Mouse (Mus musculus) embryonic facial prominence, embryonic 12.5 days (tissue): ENCODE measurements around the gene Fat2. TPM values are rescaled to one million over a fixed set of nuclear protein-coding genes. Genes with fewer than 3 reads are reported as not detected.

Experiments used
- ATAC-seq: fragments of 200-750 bp; cut with Nextera tagmentation; 2 replicates; pipeline ENCODE4 v1.8.0; 2017; ENCODE audit not compliant: insufficient number of reproducible peaks, insufficient read depth, low FRiP score, low TSS enrichment
- H3K27ac ChIP-seq: fragments of 300-500 bp; sonication (generic); 2 replicates; pipeline ENCODE4 v1.5.1; 2016; ENCODE audit warnings: mild to moderate bottlenecking
- H3K27me3 ChIP-seq: fragments of 300-500 bp; sonication (generic); 2 replicates; pipeline ENCODE4 v1.6.1; 2016; ENCODE audit warnings: mild to moderate bottlenecking, moderate library complexity
- H3K36me3 ChIP-seq: fragments of 300-500 bp; sonication (generic); 2 replicates; pipeline ENCODE4 v1.6.1; 2016; ENCODE audit warnings: mild to moderate bottlenecking
- H3K4me1 ChIP-seq: fragments of 300-500 bp; sonication (generic); 2 replicates; pipeline ENCODE4 v1.6.1; 2016
- H3K4me2 ChIP-seq: fragments of 300-500 bp; sonication (generic); replicated peaks from 2 replicates; pipeline ENCODE4 v1.6.1; 2016; ENCODE audit warnings: mild to moderate bottlenecking, moderate library complexity
- H3K4me3 ChIP-seq: fragments of 300-500 bp; sonication (generic); 2 replicates; pipeline ENCODE4 v1.5.1; 2016; ENCODE audit warnings: mild to moderate bottlenecking
- H3K9ac ChIP-seq: fragments of 300-500 bp; sonication (generic); 2 replicates; pipeline ENCODE4 v1.6.1; 2016; ENCODE audit warnings: mild to moderate bottlenecking, moderate library complexity
- H3K9me3 ChIP-seq: fragments of 300-500 bp; sonication (generic); 2 replicates; pipeline ENCODE4 v1.6.1; 2016; ENCODE audit warnings: mild to moderate bottlenecking, moderate library complexity
- WGBS: fragments of 180-500 bp; shearing (Covaris S2); methylation state at CpG from one replicate; pipeline ENCODE4 v1.1.7; 2016; 5-methylcytosine and 5-hydroxymethylcytosine counted together
- polyA plus RNA-seq: library from polyadenylated mRNA; unstranded; fragments of >200 nt; fragmentation: Nextera tagmentation; extraction: Ambion mirVana; gene quantifications from 2 replicates; pipeline ENCODE4 v1.2.1, GENCODE M21; 2016

The Fat2 gene
- polyA plus RNA-seq, 1 experiment from 2014 or later: 0.22 TPM

DNA sequence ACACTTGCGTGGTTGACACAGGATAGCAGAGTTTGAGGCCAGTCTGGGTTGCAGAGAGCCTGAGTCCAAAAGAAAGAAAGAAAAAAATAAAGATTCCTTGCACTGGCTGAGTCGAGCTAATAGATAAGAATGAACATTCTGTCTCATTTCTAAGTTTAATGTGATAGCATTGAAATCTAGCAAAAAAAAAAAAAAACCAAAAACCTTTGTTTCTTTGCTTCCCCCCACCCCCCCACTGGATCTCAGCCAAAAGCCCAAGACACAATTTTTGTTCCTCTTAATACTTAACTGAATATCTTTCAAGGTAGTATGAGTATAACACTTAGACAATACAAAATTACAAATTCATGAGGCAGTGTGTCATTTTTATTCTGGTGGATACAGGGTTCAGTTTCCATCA lies 127.3 kb downstream of the Fat2 start:
- no peak overlapping the region for H3K9ac ChIP-seq
- ATAC-seq: no peak
- H3K4me1 ChIP-seq: peaks cover 24% of the 10 kb centered on the region
- H3K36me3 ChIP-seq: no peaks in the 10 kb centered on the region
- H3K4me2 ChIP-seq: no peak overlapping the region
- H3K27me3 ChIP-seq: no peaks in the 10 kb centered on the region
- H3K4me3 ChIP-seq: no peak overlapping the region
- no peaks in the 10 kb centered on the region for H3K9me3 ChIP-seq
- 56% methylated on average over 2 of the region's 2 CpGs for WGBS
- H3K27ac ChIP-seq: no peak overlapping the region

DNA sequence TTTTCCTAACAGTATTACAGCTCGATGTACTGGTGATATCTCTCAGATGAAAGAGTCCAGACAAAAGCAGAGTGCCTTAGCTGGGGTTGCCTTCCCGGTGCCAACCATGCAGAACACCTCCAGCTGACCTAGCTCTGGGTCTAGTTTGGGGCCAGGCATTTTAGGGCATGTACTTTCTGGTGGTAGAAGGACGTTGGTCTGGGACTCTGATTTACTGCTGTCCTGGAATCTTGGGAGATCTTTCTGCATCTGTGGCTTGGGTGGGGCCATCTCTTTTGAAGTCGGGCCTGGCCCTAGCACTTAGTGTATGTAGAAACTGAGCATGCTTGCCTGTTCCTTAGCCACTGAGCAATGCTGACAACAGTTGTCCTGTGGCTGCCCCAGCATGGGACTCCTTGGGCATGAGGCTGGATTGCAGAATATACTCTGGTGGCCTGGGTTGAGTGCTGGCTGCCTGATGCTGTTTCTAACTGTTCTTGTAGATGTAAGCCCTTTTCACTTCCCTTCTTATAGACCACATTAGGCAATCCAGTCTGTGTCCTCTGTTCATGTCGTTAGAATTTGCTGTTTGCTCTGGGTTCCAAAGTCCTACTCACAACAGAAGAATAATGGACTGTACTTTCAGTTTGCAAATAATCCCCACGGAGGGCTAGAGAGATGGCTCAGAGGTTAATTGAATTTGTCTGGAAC lies 128.2 kb downstream of the Fat2 start:
- H3K4me2 ChIP-seq: no peak overlapping the region
- 59% methylated on average over 6 of the region's 6 CpGs for WGBS
- H3K4me3 ChIP-seq: no peak overlapping the region
- ATAC-seq: no peak
- no peaks in the 10 kb centered on the region for H3K27me3 ChIP-seq
- no peaks in the 10 kb centered on the region for H3K36me3 ChIP-seq
- H3K4me1 ChIP-seq: peaks cover 24% of the 10 kb centered on the region
- no peak overlapping the region for H3K27ac ChIP-seq
- no peak overlapping the region for H3K9ac ChIP-seq
- no peaks in the 10 kb centered on the region for H3K9me3 ChIP-seq

DNA sequence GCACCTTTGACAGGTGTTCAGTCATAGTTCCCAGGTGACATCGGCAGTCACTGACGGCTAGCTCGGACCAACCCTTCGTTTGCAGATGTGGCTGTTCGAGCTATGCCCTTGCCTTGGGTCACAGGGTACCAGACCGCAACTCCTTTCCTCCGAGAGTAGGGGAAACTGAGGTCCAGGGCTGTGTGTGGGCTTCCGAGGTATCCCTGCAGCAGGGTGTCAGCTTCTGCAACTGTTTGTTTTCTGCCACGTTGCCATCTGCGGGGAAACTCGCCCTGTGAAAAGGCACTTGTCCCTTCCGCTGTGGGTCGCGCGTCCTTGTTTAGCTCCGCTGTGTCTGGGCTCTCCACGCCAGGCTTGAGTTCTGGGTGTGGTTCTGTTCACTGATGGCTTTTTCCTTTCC lies 131.8 kb downstream of the Fat2 start:
- H3K4me1 ChIP-seq: peaks cover 20% of the 10 kb centered on the region
- H3K4me3 ChIP-seq: peak overlapping the region; percentile 78
- WGBS: 10% methylated on average over 17 of the region's 17 CpGs
- H3K9ac ChIP-seq: peak overlapping the region; percentile 82
- ATAC-seq: no peak; the same call in 1 of the 2 replicates
- H3K9me3 ChIP-seq: no peaks in the 10 kb centered on the region
- H3K36me3 ChIP-seq: no peaks in the 10 kb centered on the region
- 0 out of 2 replicates have a peak, but pooled peaks cover 3% of the 10 kb centered on the region for H3K27me3 ChIP-seq
- H3K4me2 ChIP-seq: peak overlapping the region; percentile 98
- H3K27ac ChIP-seq: no peak overlapping the region

DNA sequence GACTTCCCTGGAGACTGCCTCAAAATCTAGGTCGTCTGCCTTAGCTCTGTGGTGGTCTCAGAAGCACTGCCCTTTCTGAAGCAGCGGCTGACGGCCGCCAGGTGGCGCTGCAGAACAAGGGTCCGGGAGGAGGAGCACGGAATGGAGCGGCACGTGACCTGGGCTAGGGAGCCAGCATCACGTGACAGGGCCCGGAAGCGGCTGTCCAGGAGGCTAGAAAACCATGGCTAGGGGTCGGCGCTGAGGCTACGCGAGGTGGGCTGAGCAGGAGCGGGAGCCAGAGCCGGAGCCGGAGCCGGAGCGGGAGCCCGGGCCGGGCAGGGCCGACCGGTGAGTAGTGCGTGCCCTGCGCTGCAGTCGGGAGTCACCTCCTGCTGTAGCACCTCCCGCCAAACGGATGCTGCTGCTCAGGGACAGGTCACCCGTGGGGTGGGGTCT lies 132.2 kb downstream of the Fat2 start, which contains the start of gene Slc36a1:
TSS of gene Slc36a1 (plus strand) at position 192 of the 438 bp plus-strand sequence.
- H3K36me3 ChIP-seq: no peaks in the 10 kb centered on the region
- H3K4me3 ChIP-seq: peak within 1 kb of the TSS; percentile 78
- 0 out of 2 replicates have a peak, but pooled peaks cover 3% of the 10 kb centered on the region for H3K27me3 ChIP-seq
- peak within 1 kb of the TSS; percentile 98 for H3K4me2 ChIP-seq
- no peaks in the 10 kb centered on the region for H3K9me3 ChIP-seq
- ATAC-seq: peak; percentile 77
- H3K9ac ChIP-seq: peak within 1 kb of the TSS; percentile 82
- under 1% methylated on average over 31 of the region's 31 CpGs for WGBS
- peaks cover 16% of the 10 kb centered on the region for H3K4me1 ChIP-seq
- no peak within 1 kb of the TSS for H3K27ac ChIP-seq

Other genes starting within 250 kb of the Fat2 start
- 12.0 and 13.0 TPM in 2 replicates for gene Gm2a, start 238.4 kb downstream of the Fat2 start, polyA plus RNA-seq
- not detected in 2 replicates for gene Slc36a3, start 184.9 kb downstream of the Fat2 start, polyA plus RNA-seq
- 0.15 and 0.39 TPM in 2 replicates for gene Slc36a2, start 151.5 kb downstream of the Fat2 start, polyA plus RNA-seq
- gene Slc36a1, start 132.2 kb downstream of the Fat2 start, polyA plus RNA-seq: 1.7 and 2.0 TPM in 2 replicates
- gene Sparc, start 86.6 kb upstream of the Fat2 start, polyA plus RNA-seq: 772 and 814 TPM in 2 replicates
- gene Atox1, start 124.7 kb upstream of the Fat2 start, polyA plus RNA-seq: 297 and 344 TPM in 2 replicates
- 237 TPM in 2 replicates for gene G3bp1, start 133.1 kb upstream of the Fat2 start, polyA plus RNA-seq